Mouse (Mus musculus) mouse embryonic stem cell (cell line): ENCODE results near the gene Gm2431.
"Not testable (repeated sequence)": the region's sequence is repeated elsewhere in the genome, so short reads cannot be mapped to it uniquely, and the experiment has no call there.

Source experiments
- in situ Hi-C, 2 experiments: fragments of 300-500 bp; cut with MboI; formaldehyde crosslinking; loops; 1 replicate in 1 of 2; 3 replicates in 1 of 2; pipeline ENCODE4 v1.14.3; 2019 to 2020; ENCODE audit warnings: low sequenced_read_pairs in 2 of 2, low pct_unique_long_range_greater_than_20kb in 1 of 2, mixed read lengths in 1 of 2; ENCODE audit not compliant: unreplicated experiment in 1 of 2

Gene Gm2431

DNA sequence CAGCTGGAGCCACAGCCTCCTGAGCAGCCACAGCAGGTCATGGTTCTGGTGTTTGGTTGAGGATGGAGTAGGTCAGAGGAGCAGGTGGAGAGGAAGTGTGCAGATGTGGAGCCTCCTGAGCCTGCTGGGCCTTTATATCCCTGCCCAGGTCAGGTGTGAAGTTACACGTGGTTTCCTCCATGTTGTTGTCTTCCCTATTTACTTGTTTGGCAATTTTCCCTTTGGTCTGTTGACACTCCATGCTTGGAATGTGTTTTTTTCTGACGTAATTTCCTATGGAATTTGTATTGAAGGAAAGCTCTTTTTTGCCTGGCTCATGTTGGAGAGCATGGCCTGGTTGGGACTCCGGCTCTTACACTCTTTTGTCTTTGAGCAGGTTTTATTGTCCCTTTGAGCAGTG, 28.3 kb downstream of the Gm2431 start, which contains the start of gene Krtap5-5:
Gene Krtap5-5 (minus strand): TSS at position 101 of the 400 bp plus-strand sequence.
- in situ Hi-C loops = not testable (repeated sequence)

DNA sequence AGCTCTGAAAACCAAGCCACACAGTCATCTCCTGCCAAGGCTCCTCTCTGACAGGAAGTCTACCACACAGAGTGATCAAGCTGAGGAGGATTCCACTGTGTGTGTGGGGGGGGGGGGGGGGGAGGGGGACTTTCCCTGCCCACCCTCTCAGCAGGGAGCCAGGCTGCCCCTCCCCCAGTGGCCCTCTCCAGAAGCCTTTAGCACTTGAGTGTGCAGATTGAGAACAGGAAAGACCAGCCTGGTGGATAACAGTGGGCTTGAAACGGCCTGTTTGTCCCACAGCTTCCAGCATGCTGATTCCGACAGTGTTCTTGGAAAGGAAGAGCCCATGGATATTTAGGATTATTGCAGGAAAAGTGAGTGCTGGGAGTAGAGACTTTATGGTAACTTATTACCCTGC, 33.6 kb downstream of the Gm2431 start:
- in situ Hi-C loops = loop anchor here in 1 of 2 experiments (25.0 kb wide), 1 partner anchor 1013 kb away; no protein-coding TSS in a partner anchor

DNA sequence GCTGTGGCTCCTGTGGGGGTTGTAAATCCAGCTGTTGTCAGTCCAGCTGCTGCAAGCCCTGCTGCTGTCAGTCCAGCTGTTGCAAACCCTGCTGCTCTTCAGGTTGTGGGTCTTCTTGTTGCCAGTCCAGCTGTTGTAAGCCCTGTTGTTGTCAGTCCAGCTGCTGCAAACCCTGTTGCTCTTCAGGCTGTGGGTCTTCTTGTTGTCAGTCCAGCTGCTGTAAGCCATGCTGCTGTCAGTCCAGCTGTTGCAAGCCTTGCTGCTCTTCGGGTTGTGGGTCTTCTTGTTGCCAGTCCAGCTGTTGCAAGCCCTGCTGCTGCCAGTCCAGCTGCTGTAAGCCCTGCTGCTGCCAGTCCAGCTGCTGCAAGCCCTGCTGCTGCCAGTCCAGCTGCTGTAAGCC, 46.0 kb downstream of the Gm2431 start:
- in situ Hi-C loops = loop anchor here in 1 of 2 experiments (25.0 kb wide), 1 partner anchor 1025 kb away; no protein-coding TSS in a partner anchor

DNA sequence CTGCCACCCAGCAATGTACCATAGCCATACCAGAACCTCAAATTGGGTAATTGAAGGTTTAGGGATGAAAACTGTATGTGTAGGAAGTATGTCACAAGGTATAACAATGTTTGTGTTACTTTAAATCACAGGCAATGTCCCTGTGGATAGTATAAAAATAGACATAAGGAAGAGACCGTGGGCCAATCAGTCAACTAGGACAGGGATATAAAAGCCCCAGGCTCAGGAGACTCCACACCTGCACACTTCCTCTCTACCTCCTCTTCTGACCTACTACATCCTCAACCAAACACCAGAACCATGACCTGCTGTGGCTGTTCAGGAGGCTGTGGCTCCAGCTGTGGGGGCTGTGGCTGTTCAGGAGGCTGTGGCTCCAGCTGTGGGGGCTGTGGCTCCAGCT, 46.6 kb downstream of the Gm2431 start, which contains the start of gene Gm7579:
Gene Gm7579 (plus strand): TSS at position 301 of the 400 bp plus-strand sequence.
- in situ Hi-C loops = loop anchor here in 1 of 2 experiments (25.0 kb wide), 1 partner anchor 1026 kb away; no protein-coding TSS in a partner anchor
